Mouse (Mus musculus) MEL (cell line): ENCODE data around the gene Ppp1cc. TPM values are rescaled to one million over a fixed set of nuclear protein-coding genes. Genes with fewer than 3 reads are reported as not detected.

Experiments used
- DNase-seq: peaks from one replicate; pipeline ENCODE4 v3.0.0; 2011; ENCODE audit warnings: low read depth, low spot score
- H3K27ac ChIP-seq: 2 replicates; pipeline ENCODE4 v1.5.1; 2012; ENCODE audit warnings: low read depth, mild to moderate bottlenecking, control low read depth, low read length, moderate library complexity; ENCODE audit not compliant: control insufficient read depth
- H3K27me3 ChIP-seq, 2 experiments: fragments of 150-350 bp in 1 of 2; sonication (generic) in 1 of 2; 2 replicates each; pipeline ENCODE4 v1.6.1; 2012; ENCODE audit warnings: low read length in 2 of 2, mild to moderate bottlenecking in 2 of 2, improper control_type of control experiment in 1 of 2, moderate library complexity in 1 of 2; ENCODE audit not compliant: insufficient read depth in 2 of 2, control insufficient read depth in 1 of 2
- H3K36me3 ChIP-seq, 2 experiments: 2 replicates each; pipeline ENCODE4 v1.6.1; 2012 to 2014; ENCODE audit warnings: low read length in 2 of 2, improper control_type of control experiment in 1 of 2, inconsistent platforms in 1 of 2, mild to moderate bottlenecking in 1 of 2; ENCODE audit not compliant: insufficient read depth in 2 of 2, control insufficient read depth in 1 of 2
- H3K4me1 ChIP-seq, 2 experiments: fragments of 150-350 bp in 1 of 2; sonication (generic) in 1 of 2; 2 replicates each; pipeline ENCODE4 v1.6.1; 2012; ENCODE audit warnings: low read length in 2 of 2, improper control_type of control experiment in 1 of 2, mild to moderate bottlenecking in 1 of 2; ENCODE audit not compliant: insufficient read depth in 2 of 2, control insufficient read depth in 1 of 2
- H3K4me3 ChIP-seq, 2 experiments: fragments of 150-350 bp in 1 of 2; sonication (generic) in 1 of 2; 2 replicates each; pipeline ENCODE4 v1.5.1; 2012; ENCODE audit warnings: low read depth in 2 of 2, low read length in 2 of 2, mild to moderate bottlenecking in 2 of 2, moderate library complexity in 2 of 2, control low read depth in 1 of 2, improper control_type of control experiment in 1 of 2; ENCODE audit not compliant: control insufficient read depth in 1 of 2, insufficient read depth in 1 of 2
- H3K79me2 ChIP-seq: 2 replicates; pipeline ENCODE4 v1.6.1; 2012; ENCODE audit warnings: mild to moderate bottlenecking, low read length, moderate library complexity; ENCODE audit not compliant: control insufficient read depth, poor library complexity, insufficient read depth
- H3K9ac ChIP-seq: 2 replicates; pipeline ENCODE4 v1.6.1; 2012; ENCODE audit warnings: low read depth, mild to moderate bottlenecking, control low read depth, low read length, moderate library complexity; ENCODE audit not compliant: control insufficient read depth, poor library complexity, severe bottlenecking
- H3K9me3 ChIP-seq: fragments of 150-350 bp; sonication (generic); replicated peaks from 2 replicates; pipeline ENCODE4 v1.6.1; 2012; ENCODE audit warnings: mild to moderate bottlenecking, low read length, improper control_type of control experiment, moderate library complexity; ENCODE audit not compliant: insufficient read depth
- BHLHE40 ChIP-seq: IDR thresholded peaks from 2 replicates; pipeline ENCODE4 v1.6.1; 2012; ENCODE audit warnings: low read depth, mild to moderate bottlenecking, inconsistent platforms, low read length, improper control_type of control experiment, borderline replicate concordance
- CHD2 ChIP-seq: IDR thresholded peaks from 2 replicates; pipeline ENCODE4 v1.6.1; 2011; ENCODE audit warnings: low read length, improper control_type of control experiment
- CTCF ChIP-seq, 3 experiments: IDR thresholded peaks in 2 of 3; conservative IDR thresholded peaks in 1 of 3; 2 replicates each; pipeline ENCODE4 v1.5.1; 2011 to 2012; ENCODE audit warnings: low read length in 3 of 3, low read depth in 2 of 3, mild to moderate bottlenecking in 2 of 3, improper control_type of control experiment in 1 of 3, inconsistent platforms in 1 of 3, mixed read lengths in 1 of 3, moderate library complexity in 1 of 3; ENCODE audit not compliant: control insufficient read depth in 1 of 3, insufficient read depth in 1 of 3, poor library complexity in 1 of 3, severe bottlenecking in 1 of 3
- ELF1 ChIP-seq: IDR thresholded peaks from 2 replicates; pipeline ENCODE4 v1.6.1; 2014; ENCODE audit warnings: low read depth, mild to moderate bottlenecking, inconsistent platforms, low read length, improper control_type of control experiment, moderate library complexity
- EP300 ChIP-seq, 2 experiments: IDR thresholded peaks; 2 replicates each; pipeline ENCODE4 v1.6.1; 2011; ENCODE audit warnings: improper control_type of control experiment in 2 of 2, low read length in 2 of 2, low read depth in 1 of 2, mild to moderate bottlenecking in 1 of 2
- HCFC1 ChIP-seq: IDR thresholded peaks from 2 replicates; pipeline ENCODE4 v1.6.1; 2012; ENCODE audit warnings: low read depth, mild to moderate bottlenecking, inconsistent platforms, low read length, improper control_type of control experiment, moderate library complexity
- MAX ChIP-seq: IDR thresholded peaks from 2 replicates; pipeline ENCODE4 v1.6.1; 2011; ENCODE audit warnings: low read length, improper control_type of control experiment
- MAZ ChIP-seq: IDR thresholded peaks from 2 replicates; pipeline ENCODE4 v1.6.1; 2012; ENCODE audit warnings: low read depth, mild to moderate bottlenecking, inconsistent platforms, low read length, improper control_type of control experiment
- MEF2A ChIP-seq: IDR thresholded peaks from 2 replicates; pipeline ENCODE4 v1.6.1; 2014; ENCODE audit warnings: low read depth, mild to moderate bottlenecking, inconsistent platforms, low read length, improper control_type of control experiment; ENCODE audit not compliant: poor library complexity, insufficient replicate concordance, severe bottlenecking; ENCODE audit errors: extremely low read depth
- MYC ChIP-seq: IDR thresholded peaks from 2 replicates; pipeline ENCODE4 v1.6.1; 2011; ENCODE audit warnings: low read depth, mild to moderate bottlenecking, low read length, improper control_type of control experiment, moderate library complexity
- NRF1 ChIP-seq: IDR thresholded peaks from 2 replicates; pipeline ENCODE4 v1.6.1; 2014; ENCODE audit warnings: low read depth, mild to moderate bottlenecking, inconsistent platforms, low read length, improper control_type of control experiment, moderate library complexity; ENCODE audit not compliant: poor library complexity, insufficient read depth, severe bottlenecking
- RCOR1 ChIP-seq: IDR thresholded peaks from 2 replicates; pipeline ENCODE4 v1.6.1; 2012; ENCODE audit warnings: low read depth, mild to moderate bottlenecking, inconsistent platforms, low read length, improper control_type of control experiment
- SMC3 ChIP-seq: IDR thresholded peaks from 2 replicates; pipeline ENCODE4 v1.6.1; 2011; ENCODE audit warnings: low read depth, low read length, improper control_type of control experiment
- TBP ChIP-seq: IDR thresholded peaks from 2 replicates; pipeline ENCODE4 v1.8.0; 2011; ENCODE audit warnings: low read depth, low read length, improper control_type of control experiment
- TCF12 ChIP-seq: IDR thresholded peaks from 2 replicates; pipeline ENCODE4 v1.6.1; 2014; ENCODE audit warnings: low read depth, mild to moderate bottlenecking, inconsistent platforms, low read length, improper control_type of control experiment, moderate library complexity
- USF1 ChIP-seq: IDR thresholded peaks from 2 replicates; pipeline ENCODE4 v1.6.1; 2014; ENCODE audit warnings: low read depth, mild to moderate bottlenecking, inconsistent platforms, low read length, improper control_type of control experiment, moderate library complexity
- USF2 ChIP-seq, 2 experiments: IDR thresholded peaks; 2 replicates each; pipeline ENCODE4 v1.6.1; 2011 to 2012; ENCODE audit warnings: improper control_type of control experiment in 2 of 2, low read length in 2 of 2, borderline replicate concordance in 1 of 2, inconsistent platforms in 1 of 2, low read depth in 1 of 2, mild to moderate bottlenecking in 1 of 2; ENCODE audit not compliant: insufficient read depth in 1 of 2
- ZC3H11A ChIP-seq: IDR thresholded peaks from 2 replicates; pipeline ENCODE4 v1.6.1; 2012; ENCODE audit warnings: low read depth, mild to moderate bottlenecking, inconsistent platforms, low read length, improper control_type of control experiment
- ZMIZ1 ChIP-seq: IDR thresholded peaks from 2 replicates; pipeline ENCODE4 v1.6.1; 2012; ENCODE audit warnings: low read depth, mild to moderate bottlenecking, inconsistent platforms, low read length, improper control_type of control experiment, moderate library complexity
- ZNF384 ChIP-seq: IDR thresholded peaks from 2 replicates; pipeline ENCODE4 v1.6.1; 2012; ENCODE audit warnings: low read depth, mild to moderate bottlenecking, inconsistent platforms, low read length, improper control_type of control experiment
- polyA plus RNA-seq, 2 experiments: library from polyadenylated mRNA; stranded (reverse) in 1 of 2; unstranded in 1 of 2; fragments of >175 nt in 1 of 2; fragments of >200 nt in 1 of 2; gene quantifications; 2 replicates each; pipeline versions ENCODE4 v1.2.1 to v1.2.4; 2012; ENCODE audit warnings: low replicate concordance in 2 of 2, low read depth in 1 of 2; ENCODE audit not compliant: insufficient read length in 2 of 2, insufficient read depth in 1 of 2, missing spikeins in 1 of 2
- total RNA-seq: library from RNA; depleted of rRNA; stranded (reverse); fragments of 300-350 nt; gene quantifications from 2 replicates; pipeline ENCODE4 v1.2.3, GENCODE M21; 2012

The Ppp1cc gene
- total and polyA plus RNA-seq, 3 experiments, result 305 to 420 TPM; not detected in 1

DNA sequence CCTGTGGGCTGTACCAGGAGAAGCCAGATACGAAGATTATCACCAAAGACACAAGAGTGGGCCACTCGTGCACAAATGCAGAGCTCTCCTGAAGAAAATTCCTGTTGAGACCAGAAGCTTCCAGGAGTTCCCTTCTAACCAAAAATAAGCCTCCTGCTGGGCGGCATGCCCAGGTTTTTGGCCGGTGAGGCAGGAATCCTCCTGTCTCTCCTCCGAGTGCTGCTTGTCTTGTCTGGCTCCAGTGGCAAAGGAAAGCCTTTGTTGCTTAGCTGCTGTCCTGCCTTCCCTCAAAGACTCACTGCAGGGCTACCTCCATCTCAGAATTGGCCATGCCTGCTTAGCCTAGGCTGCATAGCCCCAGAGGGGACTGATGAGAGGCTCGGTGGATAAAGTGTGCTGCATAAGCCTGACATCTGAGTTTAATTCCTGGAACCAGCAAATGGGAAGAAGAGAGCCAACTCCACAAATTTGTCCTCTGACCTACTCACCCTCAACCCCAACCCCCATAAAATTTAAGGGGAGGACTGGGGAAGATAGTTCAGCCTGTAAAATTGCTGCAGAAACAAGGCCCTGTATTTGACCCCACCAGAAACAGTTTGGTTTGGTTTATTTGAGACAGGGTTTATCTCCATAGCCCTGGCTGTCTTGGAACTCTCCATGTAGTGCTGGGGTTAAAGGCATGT, 7.3 kb downstream of the Ppp1cc start:
- H3K4me1 ChIP-seq, result peaks cover 6 to 34% of the 10 kb centered on the region in 2 experiments
- TF ChIP-seq MYC (no peak), TCF12 (no peak), EP300 (IDR thresholded peaks at IDR 0.05; ENCODE audit: low read depth in 1 of 2, low read length in 2 of 2) (no peak), ZNF384 (no peak), USF1 (no peak), SMC3 (no peak), NRF1 (no peak), CHD2 (no peak), ZC3H11A (no peak), MAX (no peak), RCOR1 (no peak), HCFC1 (no peak), ZMIZ1 (no peak), BHLHE40 (no peak), TBP (no peak), MEF2A (no peak), CTCF (IDR thresholded peaks at IDR 0.05 in 2 of 3, conservative IDR thresholded peaks at IDR 0.05 in 1 of 3; ENCODE audit: control insufficient read depth in 1 of 3, insufficient read depth in 1 of 3, low read depth in 2 of 3, low read length in 3 of 3, poor library complexity in 1 of 3, severe bottlenecking in 1 of 3) (no peak), USF2 (IDR thresholded peaks at IDR 0.05; ENCODE audit: borderline replicate concordance in 1 of 2, insufficient read depth in 1 of 2, low read depth in 1 of 2, low read length in 2 of 2) (no peak), MAZ (no peak), ELF1 (no peak)
- H3K4me3 ChIP-seq, result no peak overlapping the region
- no peak overlapping the region for H3K27ac ChIP-seq
- no peak for DNase-seq
- H3K79me2 ChIP-seq, result peaks cover 68% of the 10 kb centered on the region
- H3K36me3 ChIP-seq, result peaks cover 42 to 49% of the 10 kb centered on the region in 2 experiments
- no peaks in the 10 kb centered on the region for H3K9me3 ChIP-seq
- no peak overlapping the region for H3K9ac ChIP-seq
- no peaks in the 10 kb centered on the region for H3K27me3 ChIP-seq
